Mouse (Mus musculus): ENCODE data around the gene Zfp853. TPM values are rescaled to one million over a fixed set of nuclear protein-coding genes. Genes with fewer than 3 reads are reported as not detected.

Zfp853 gene
- total RNA-seq, 2 experiments from 2014 or later = 0.08 TPM; not detected in 1

DNA sequence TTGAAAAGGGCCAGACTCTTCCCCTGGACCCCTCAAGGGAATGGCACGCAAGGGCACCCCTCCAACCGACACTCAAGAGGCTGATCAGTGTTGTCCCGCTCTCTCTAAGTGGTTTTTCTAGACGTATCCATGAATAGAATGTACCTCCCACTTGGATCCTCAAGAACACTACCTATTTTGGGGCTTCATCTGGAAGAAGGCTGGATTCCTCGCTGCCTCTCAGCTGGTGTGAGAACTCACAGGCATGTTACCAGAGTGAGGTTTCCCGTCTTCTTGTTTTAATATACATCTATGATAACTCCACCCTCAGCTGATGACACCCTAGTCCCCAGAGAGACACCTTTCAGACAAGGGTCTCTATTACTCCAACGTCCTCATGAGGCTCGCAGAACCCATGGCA, 31.8 kb downstream of the Zfp853 start:
- intact Hi-C loops (cut with DNase I) = no loop called here
- no peak for DNase-seq
- TF ChIP-seq CTCF (IDR thresholded peaks at IDR 0.05) = no peak
- no peak overlapping the region for H3K27ac ChIP-seq
- no peak overlapping the region for H3K4me3 ChIP-seq

- intact Hi-C loops (cut with DNase I) = no loop called here
- no peak for DNase-seq
- Histone ChIP-seq H3K4me3 (no peak overlapping the region), H3K27ac (no peak overlapping the region)
- no peak for TF ChIP-seq CTCF (IDR thresholded peaks at IDR 0.05)
These were observed 37.6 kb downstream of the Zfp853 start for GRCm38 (mm10) chr5:143255802-143256201.

GRCm38 (mm10) chr5:143255131-143255519, 38.3 kb downstream of the Zfp853 start:
- no peak overlapping the region for H3K4me3 ChIP-seq
- no peak for DNase-seq
- no peak for TF ChIP-seq CTCF (IDR thresholded peaks at IDR 0.05)
- no peak overlapping the region for H3K27ac ChIP-seq
- intact Hi-C loops (cut with DNase I) = no loop called here

GRCm38 (mm10) chr5:143254487-143255130, 38.8 kb downstream of the Zfp853 start:
- Histone ChIP-seq H3K27ac (no peak overlapping the region), H3K4me3 (peak overlapping the region; percentile 57)
- no peak for DNase-seq
- TF ChIP-seq CTCF (IDR thresholded peaks at IDR 0.05) = no peak
- intact Hi-C loops (cut with DNase I) = no loop called here

DNA sequence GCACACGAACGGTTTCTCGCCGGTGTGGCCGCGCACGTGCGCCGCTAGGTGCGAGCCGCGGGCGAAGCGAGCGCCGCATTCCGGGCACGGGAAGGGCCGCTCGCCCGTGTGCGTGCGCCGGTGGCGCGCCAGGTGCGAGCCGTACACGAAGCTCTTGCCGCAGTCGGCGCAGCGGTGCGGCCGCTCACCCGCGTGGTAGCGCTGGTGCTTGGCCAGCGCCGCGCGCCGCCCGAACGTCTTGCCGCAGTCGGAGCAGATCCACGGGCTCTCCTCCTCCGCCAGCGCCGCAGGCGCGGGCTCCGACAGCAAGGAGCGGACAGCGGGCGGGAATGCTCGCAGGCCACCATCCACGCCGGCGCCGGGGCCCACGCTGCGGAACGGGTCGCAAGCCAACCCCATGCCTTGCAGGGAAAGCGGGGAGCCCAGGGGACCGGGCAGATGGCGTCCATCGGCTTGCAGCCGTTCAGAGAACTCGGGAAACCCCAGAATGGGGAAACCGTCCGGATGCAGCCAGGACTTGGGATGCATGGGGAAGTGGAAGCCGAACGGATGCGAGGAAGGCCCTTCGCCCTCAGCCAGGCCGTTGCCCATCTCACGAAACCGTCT, 39.4 kb downstream of the Zfp853 start:
- Histone ChIP-seq H3K4me3 (peak overlapping the region; percentile 57), H3K27ac (no peak overlapping the region)
- no peak for DNase-seq
- intact Hi-C loops (cut with DNase I) = no loop called here
- TF ChIP-seq CTCF (IDR thresholded peaks at IDR 0.05) = no peak

DNA sequence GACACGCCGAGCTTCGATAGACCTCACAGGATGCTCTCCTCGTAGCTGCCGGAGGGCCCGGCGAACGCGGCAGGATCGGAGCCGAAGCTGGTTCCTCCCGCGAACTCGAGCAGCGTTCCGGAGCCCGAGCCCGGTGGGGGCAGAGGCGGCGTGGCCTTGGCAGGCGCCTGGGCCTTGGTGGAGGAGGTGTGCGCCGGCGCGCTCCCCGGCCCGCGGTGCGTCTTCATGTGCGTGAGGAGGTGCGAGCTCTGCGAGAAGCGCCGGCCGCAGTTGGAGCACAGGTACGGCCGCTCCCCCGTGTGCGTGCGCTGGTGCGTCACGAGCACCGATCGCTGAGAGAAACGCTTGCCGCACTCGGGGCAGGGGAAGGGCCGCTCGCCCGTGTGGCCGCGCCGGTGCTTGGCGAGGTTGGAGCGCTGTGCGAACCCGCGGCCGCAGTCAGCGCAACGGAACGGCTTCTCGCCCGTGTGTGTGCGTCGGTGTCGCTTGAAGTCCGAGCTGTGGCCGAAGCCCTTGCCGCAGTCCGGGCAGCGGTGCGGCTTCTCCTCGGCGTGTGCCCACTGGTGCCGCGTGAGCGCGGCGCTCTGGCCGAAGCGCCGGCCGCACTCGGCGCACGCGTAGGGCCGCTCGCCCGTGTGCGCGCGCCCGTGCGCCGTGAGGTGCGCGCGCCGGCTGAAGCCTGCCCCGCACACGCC, 40.1 kb downstream of the Zfp853 start:
- no peak for DNase-seq
- Histone ChIP-seq H3K4me3 (peak overlapping the region; percentile 57), H3K27ac (no peak overlapping the region)
- TF ChIP-seq CTCF (IDR thresholded peaks at IDR 0.05) = no peak
- intact Hi-C loops (cut with DNase I) = no loop called here

DNA sequence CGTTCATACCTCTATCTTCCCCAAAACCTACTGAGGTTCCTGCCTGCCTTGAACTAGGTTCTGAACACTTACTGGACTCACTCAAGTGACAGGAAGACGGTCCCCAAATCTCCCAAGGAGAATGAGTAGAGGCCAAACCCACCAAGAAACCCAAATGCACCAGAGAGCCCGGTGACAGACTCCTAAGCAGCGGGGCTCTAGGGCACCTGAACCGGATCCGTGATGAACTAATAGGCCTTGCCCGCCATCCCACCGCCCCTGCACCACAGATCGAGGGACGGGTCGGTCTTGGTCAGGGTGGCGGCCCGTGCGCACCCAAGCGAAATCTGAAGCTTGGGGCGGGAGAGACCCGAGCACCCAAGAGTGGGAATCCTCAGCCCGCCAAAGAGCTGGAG, 40.6 kb downstream of the Zfp853 start:
- Histone ChIP-seq H3K27ac (no peak overlapping the region), H3K4me3 (peak overlapping the region; percentile 57)
- no peak for TF ChIP-seq CTCF (IDR thresholded peaks at IDR 0.05)
- DNase-seq = no peak
- intact Hi-C loops (cut with DNase I) = no loop called here

GRCm38 (mm10) chr5:143252039-143252438, 41.4 kb downstream of the Zfp853 start:
- intact Hi-C loops (cut with DNase I) = no loop called here
- no peak for DNase-seq
- H3K4me3 ChIP-seq = no peak overlapping the region
- TF ChIP-seq CTCF (IDR thresholded peaks at IDR 0.05) = no peak
- H3K27ac ChIP-seq = no peak overlapping the region

GRCm38 (mm10) chr5:143244926-143245325, 48.5 kb downstream of the Zfp853 start:
- no peak overlapping the region for H3K4me3 ChIP-seq
- no peak for DNase-seq
- TF ChIP-seq CTCF (IDR thresholded peaks at IDR 0.05) = no peak
- no peak overlapping the region for H3K27ac ChIP-seq
- intact Hi-C loops (cut with DNase I) = no loop called here

Other genes with a start within 250 kb of the Zfp853 start
- 10 to 100 TPM; 19.0 to 19.8 TPM for gene Rnf216, start 180.6 kb downstream of the Zfp853 start, total RNA-seq (2021)
- gene Olfr718-ps1, start 146.0 kb downstream of the Zfp853 start, total RNA-seq (2021) = not detected
- gene Rbak, start 112.8 kb downstream of the Zfp853 start, total RNA-seq (2021) = 1 to 10 TPM; 3.6 to 4.0 TPM
- not detected for gene Spdye4b, start 112.6 kb downstream of the Zfp853 start, total RNA-seq (2021)
- not detected for gene Spdye4a, start 66.7 kb downstream of the Zfp853 start, total RNA-seq (2021)
- gene Zfp12, start 58.5 kb downstream of the Zfp853 start, total RNA-seq (2021) = 1 to 10 TPM; 7.1 to 8.0 TPM
- 1 to 10 TPM; 3.2 to 3.6 TPM for gene Zfp316, start 23.6 kb downstream of the Zfp853 start, total RNA-seq (2021)
- gene E130309D02Rik, start 21.7 kb upstream of the Zfp853 start, total RNA-seq (2021) = 10 to 100 TPM; 11.1 to 11.5 TPM
- gene Zdhhc4, start 35.6 kb upstream of the Zfp853 start, total RNA-seq (2021) = 10 to 100 TPM; 35.0 to 40.6 TPM
- gene Grid2ip, start 63.7 kb upstream of the Zfp853 start, total RNA-seq (2021) = not detected
- gene Kdelr2, start 110.2 kb upstream of the Zfp853 start, total RNA-seq (2021) = 10 to 100 TPM; 33.1 to 37.6 TPM
- gene Daglb, start 171.0 kb upstream of the Zfp853 start, total RNA-seq (2021) = 1 to 10 TPM; 8.0 to 10.0 TPM
- 100 to 1,000 TPM; 211 to 236 TPM for gene Rac1, start 234.4 kb upstream of the Zfp853 start, total RNA-seq (2021)